Mouse (Mus musculus) limb, embryonic 11.5 days (tissue): Measurements from ENCODE around the gene Adgrl2. TPM values are rescaled to one million over a fixed set of nuclear protein-coding genes. Genes with fewer than 3 reads are reported as not detected.

Source experiments
- ATAC-seq: fragments of 200-750 bp; cut with Nextera tagmentation; 2 replicates; pipeline ENCODE4 v1.8.0; 2017; ENCODE audit warnings: low read depth; ENCODE audit not compliant: insufficient number of reproducible peaks, low FRiP score, low TSS enrichment
- DNase-seq: peaks from one replicate; pipeline ENCODE4 v3.0.0-alpha.2; 2015; ENCODE audit warnings: low spot score
- H3K27ac ChIP-seq: fragments of 300-500 bp; sonication (generic); replicated peaks from 2 replicates; pipeline ENCODE4 v1.5.1; 2014; ENCODE audit warnings: low read depth, mild to moderate bottlenecking, low read length
- H3K27me3 ChIP-seq: fragments of 300-500 bp; sonication (generic); 2 replicates; pipeline ENCODE4 v1.6.1; 2014; ENCODE audit warnings: mild to moderate bottlenecking, low read length, mixed read lengths; ENCODE audit not compliant: control insufficient read depth, insufficient read depth
- H3K36me3 ChIP-seq: fragments of 300-500 bp; sonication (generic); 2 replicates; pipeline ENCODE4 v1.6.1; 2014; ENCODE audit warnings: mild to moderate bottlenecking, low read length, moderate library complexity, mixed read lengths; ENCODE audit not compliant: control insufficient read depth, insufficient read depth
- H3K4me1 ChIP-seq: fragments of 300-500 bp; sonication (generic); 2 replicates; pipeline ENCODE4 v1.6.1; 2014; ENCODE audit warnings: low read length, mixed read lengths; ENCODE audit not compliant: control insufficient read depth, insufficient read depth
- H3K4me2 ChIP-seq: fragments of 300-500 bp; sonication (generic); 2 replicates; pipeline ENCODE4 v1.6.1; 2014; ENCODE audit warnings: low read depth, mild to moderate bottlenecking, moderate library complexity; ENCODE audit not compliant: severe bottlenecking
- H3K4me3 ChIP-seq: fragments of 300-500 bp; sonication (generic); 2 replicates; pipeline ENCODE4 v1.5.1; 2014; ENCODE audit warnings: low read depth, low read length
- H3K9ac ChIP-seq: fragments of 300-500 bp; sonication (generic); 2 replicates; pipeline ENCODE4 v1.6.1; 2014; ENCODE audit warnings: mild to moderate bottlenecking, low read length
- H3K9me3 ChIP-seq: fragments of 300-500 bp; sonication (generic); 2 replicates; pipeline ENCODE4 v1.6.1; 2016; ENCODE audit warnings: low read length; ENCODE audit not compliant: control insufficient read depth
- WGBS: fragments of 180-500 bp; shearing (Covaris S2); extraction: QIAGEN DNeasy Blood & Tissue Kit; methylation state at CpG from one replicate; pipeline ENCODE4 v1.1.7; 2014; 5-methylcytosine and 5-hydroxymethylcytosine counted together
- polyA plus RNA-seq: library from polyadenylated mRNA; unstranded; fragments of >200 nt; fragmentation: Nextera tagmentation; extraction: Ambion mirVana; gene quantifications from 2 replicates; pipeline ENCODE4 v1.2.1, GENCODE M21; 2014

Gene Adgrl2
- polyA plus RNA-seq, 1 experiment from 2014 or later = 87.9 TPM

- Histone ChIP-seq H3K9ac (no peak overlapping the region), H3K9me3 (no peaks in the 10 kb centered on the region), H3K27ac (no peak overlapping the region), H3K27me3 (no peaks in the 10 kb centered on the region), H3K4me2 (peak overlapping the region; percentile 11; the same call in 1 of the 2 replicates), H3K4me3 (no peak overlapping the region), H3K36me3 (no peaks in the 10 kb centered on the region), H3K4me1 (peaks cover 21% of the 10 kb centered on the region)
- WGBS = 23% methylated on average over 6 of the region's 6 CpGs
- ATAC-seq (no peak), DNase-seq (no peak)
Observed at GRCm38 (mm10) chr3:148984326-148984725, 6.0 kb downstream of the Adgrl2 start.

DNA sequence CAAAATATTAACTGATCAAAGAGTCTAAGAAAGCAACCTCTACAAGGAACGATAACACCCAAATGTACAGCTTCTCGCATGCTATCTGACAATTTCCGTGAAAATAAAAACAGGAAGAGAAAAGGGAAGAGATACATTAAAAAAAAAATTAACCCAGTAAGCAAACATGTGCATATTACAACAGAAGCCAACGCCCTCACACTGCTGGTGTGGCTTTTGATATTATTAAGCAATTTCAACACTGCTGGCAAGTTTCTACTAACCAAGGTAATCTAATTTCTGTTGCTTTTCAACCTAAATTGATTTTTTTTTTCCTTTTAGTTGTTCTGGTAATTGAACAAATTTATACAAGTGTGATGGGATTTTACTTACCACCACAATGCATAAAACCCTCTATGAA, 8.0 kb downstream of the Adgrl2 start:
- Histone ChIP-seq H3K36me3 (no peaks in the 10 kb centered on the region), H3K9me3 (no peaks in the 10 kb centered on the region), H3K4me3 (no peak overlapping the region), H3K9ac (no peak overlapping the region), H3K4me1 (peaks cover 25% of the 10 kb centered on the region), H3K27me3 (no peaks in the 10 kb centered on the region), H3K27ac (no peak overlapping the region), H3K4me2 (no peak overlapping the region)
- WGBS = 86% methylated on average over 4 of the region's 4 CpGs
- no peak for DNase-seq
- ATAC-seq = no peak

DNA sequence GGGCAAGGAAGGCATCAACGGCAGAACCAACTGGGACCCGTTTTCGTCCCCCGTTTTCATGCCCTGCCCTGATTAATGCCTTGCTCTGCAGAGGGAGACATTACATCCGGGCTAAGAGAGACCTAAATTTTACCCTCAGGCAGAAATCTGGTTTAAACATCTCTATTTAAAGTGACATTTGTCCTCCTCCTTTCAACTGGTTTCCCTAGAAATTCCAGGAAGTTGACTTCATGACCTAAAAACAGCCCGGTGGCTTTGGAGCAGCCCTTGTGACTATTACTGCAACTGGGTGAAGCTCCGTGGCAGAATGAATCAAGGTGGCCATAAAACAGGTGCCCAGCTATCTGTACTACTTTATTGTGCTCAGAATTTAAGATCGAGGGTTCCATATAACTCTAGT, 8.6 kb downstream of the Adgrl2 start:
- H3K9me3 ChIP-seq = no peaks in the 10 kb centered on the region
- H3K9ac ChIP-seq = no peak overlapping the region
- no peak overlapping the region for H3K4me3 ChIP-seq
- WGBS = 45% methylated on average over 8 of the region's 8 CpGs
- ATAC-seq (no peak), DNase-seq (no peak)
- no peak overlapping the region for H3K4me2 ChIP-seq
- no peak overlapping the region for H3K27ac ChIP-seq
- H3K36me3 ChIP-seq = no peaks in the 10 kb centered on the region
- H3K4me1 ChIP-seq = peaks cover 25% of the 10 kb centered on the region
- no peaks in the 10 kb centered on the region for H3K27me3 ChIP-seq

DNA sequence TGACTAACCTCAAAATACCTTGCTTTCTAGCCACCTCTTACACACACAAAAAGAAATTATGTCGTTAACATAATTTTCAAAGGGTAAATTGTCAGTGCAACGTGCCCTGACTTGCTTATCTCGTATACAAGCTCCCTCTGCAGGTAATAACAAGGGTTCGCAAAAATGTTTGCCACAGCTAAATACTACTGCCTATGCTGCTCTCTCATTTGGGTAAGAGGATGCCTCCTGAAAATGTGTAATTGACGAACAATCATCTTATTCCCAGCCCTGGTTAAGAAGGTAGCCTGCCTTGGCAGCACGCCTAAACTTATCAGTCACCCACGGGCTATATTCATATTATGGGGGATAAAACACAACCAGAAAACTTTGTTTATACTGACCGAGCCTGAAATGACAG, 11.8 kb downstream of the Adgrl2 start:
- Histone ChIP-seq H3K9ac (no peak overlapping the region), H3K4me3 (no peak overlapping the region), H3K27ac (no peak overlapping the region), H3K4me2 (no peak overlapping the region), H3K4me1 (peaks cover 8% of the 10 kb centered on the region), H3K27me3 (no peaks in the 10 kb centered on the region), H3K9me3 (no peaks in the 10 kb centered on the region), H3K36me3 (no peaks in the 10 kb centered on the region)
- ATAC-seq (no peak), DNase-seq (no peak)
- WGBS = 67% methylated on average over 8 of the region's 8 CpGs

DNA sequence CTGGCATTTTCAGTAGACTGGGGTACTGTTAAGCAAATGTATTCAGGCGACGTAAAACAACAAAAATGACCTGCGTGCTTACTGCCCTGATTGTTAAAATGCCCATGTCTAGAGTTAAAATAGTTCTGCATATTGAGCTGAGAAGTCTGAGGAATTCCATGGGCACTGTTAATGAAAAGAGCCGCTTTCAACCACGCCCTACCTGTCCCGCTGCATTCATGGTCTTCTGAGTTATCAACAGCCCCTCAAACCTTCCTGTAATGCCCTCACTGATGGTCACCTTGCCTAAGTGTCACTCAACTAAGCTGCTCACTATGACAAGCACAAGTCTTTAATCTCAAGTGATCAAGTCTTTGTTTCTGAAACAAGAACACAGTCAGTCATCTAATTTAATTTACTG, 12.5 kb downstream of the Adgrl2 start:
- 86% methylated on average over 6 of the region's 6 CpGs for WGBS

GRCm38 (mm10) chr3:148977124-148977529, 13.2 kb downstream of the Adgrl2 start:
- WGBS = 73% methylated on average over 16 of the region's 16 CpGs
- no peak for ATAC-seq
- no peak overlapping the region for H3K4me3 ChIP-seq
- no peak overlapping the region for H3K4me2 ChIP-seq
- H3K27ac ChIP-seq = no peak overlapping the region
- no peaks in the 10 kb centered on the region for H3K9me3 ChIP-seq
- no peaks in the 10 kb centered on the region for H3K36me3 ChIP-seq
- peaks cover 5% of the 10 kb centered on the region for H3K4me1 ChIP-seq
- DNase-seq = no peak
- H3K9ac ChIP-seq = no peak overlapping the region
- H3K27me3 ChIP-seq = no peaks in the 10 kb centered on the region

More for the DNA sequence above, 12.5 kb downstream of the Adgrl2 start:
- no peaks in the 10 kb centered on the region for H3K36me3 ChIP-seq
- DNase-seq (no peak), ATAC-seq (no peak)
- H3K27me3 ChIP-seq = no peaks in the 10 kb centered on the region
- H3K9ac ChIP-seq = no peak overlapping the region
- no peak overlapping the region for H3K27ac ChIP-seq
- peaks cover 8% of the 10 kb centered on the region for H3K4me1 ChIP-seq
- H3K4me2 ChIP-seq = no peak overlapping the region
- H3K9me3 ChIP-seq = no peaks in the 10 kb centered on the region
- H3K4me3 ChIP-seq = no peak overlapping the region

GRCm38 (mm10) chr3:148971893-148972596, 18.3 kb downstream of the Adgrl2 start:
- 79% methylated on average over 11 of the region's 11 CpGs for WGBS
- DNase-seq = no peak
- no peak for ATAC-seq

DNA sequence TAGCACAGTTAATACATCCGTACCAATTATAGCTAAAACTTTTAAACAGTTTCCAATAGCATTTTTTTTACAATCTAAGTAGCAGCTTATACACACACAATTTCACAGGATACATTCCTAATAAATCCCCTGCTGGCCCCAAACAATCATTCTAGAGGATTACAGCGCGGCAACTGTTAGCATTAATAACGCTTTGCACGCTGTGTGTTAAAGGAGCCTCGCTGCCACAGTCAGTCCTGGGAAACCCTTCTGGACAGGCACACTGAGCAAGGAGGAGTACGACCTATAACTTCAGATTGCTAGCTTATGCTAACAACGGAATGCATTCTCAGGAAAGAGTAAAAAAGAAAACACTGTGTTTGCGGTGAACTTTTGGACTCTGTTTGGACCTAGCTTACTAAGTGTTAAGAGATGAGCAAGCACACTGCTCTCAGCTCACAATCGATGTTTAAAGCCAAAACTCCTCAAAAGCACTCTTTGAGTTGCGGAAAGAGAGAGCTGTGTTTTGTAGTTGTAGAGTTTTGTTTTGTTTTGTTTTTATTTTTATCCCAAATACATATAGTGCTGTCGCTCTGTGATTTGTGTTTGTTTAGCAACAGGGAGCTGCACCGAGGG, 25.3 kb downstream of the Adgrl2 start:
- H3K4me1 ChIP-seq = peaks cover 24% of the 10 kb centered on the region
- no peak for ATAC-seq
- no peak for DNase-seq
- no peak overlapping the region for H3K4me3 ChIP-seq
- H3K9me3 ChIP-seq = no peaks in the 10 kb centered on the region
- no peak overlapping the region for H3K27ac ChIP-seq
- no peak overlapping the region for H3K9ac ChIP-seq
- WGBS = 71% methylated on average over 13 of the region's 13 CpGs
- H3K36me3 ChIP-seq = no peaks in the 10 kb centered on the region; the same call in 1 of the 2 replicates
- no peak overlapping the region for H3K4me2 ChIP-seq
- H3K27me3 ChIP-seq = no peaks in the 10 kb centered on the region

More at GRCm38 (mm10) chr3:148971893-148972596, 18.3 kb downstream of the Adgrl2 start:
- Histone ChIP-seq H3K27me3 (no peaks in the 10 kb centered on the region), H3K27ac (no peak overlapping the region), H3K4me2 (no peak overlapping the region), H3K4me3 (no peak overlapping the region), H3K4me1 (peaks cover 3% of the 10 kb centered on the region; the same call in 1 of the 2 replicates), H3K9ac (no peak overlapping the region), H3K36me3 (no peaks in the 10 kb centered on the region), H3K9me3 (no peaks in the 10 kb centered on the region)
